Mouse (Mus musculus): ENCODE measurements around the gene Tada2a.

DNA sequence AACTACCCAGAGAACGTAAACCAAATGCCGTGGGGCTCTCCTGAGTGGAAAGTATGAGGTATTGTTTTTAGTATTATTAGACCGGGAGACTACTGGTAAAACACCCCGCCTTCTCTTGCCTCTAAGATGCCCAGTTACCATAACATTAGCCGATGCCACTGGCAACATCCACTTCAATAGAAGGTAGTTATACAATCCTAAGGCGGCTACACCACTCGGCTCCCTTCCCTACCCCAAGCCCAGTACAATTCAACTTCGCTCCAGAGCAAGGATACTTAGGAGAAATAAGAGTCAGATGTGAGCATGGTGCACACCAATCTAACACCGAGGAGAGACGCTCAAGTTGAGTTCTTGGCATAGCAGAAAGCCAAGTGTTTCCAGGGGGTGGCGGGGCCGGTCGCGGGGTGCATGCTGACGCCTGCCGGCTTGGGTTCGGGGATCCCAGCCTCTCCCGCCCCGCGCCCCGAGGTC, 61.6 kb downstream of the Tada2a start:
- TF ChIP-seq POLR2A (IDR thresholded peaks at IDR 0.05; ENCODE audit: insufficient read depth, low read depth, low read length): no peak
- TF ChIP-seq CTCF (IDR thresholded peaks at IDR 0.05; ENCODE audit: insufficient read depth, low read depth, low read length): no peak
